Mouse (Mus musculus): ENCODE results near the gene Tspyl2.

DNA sequence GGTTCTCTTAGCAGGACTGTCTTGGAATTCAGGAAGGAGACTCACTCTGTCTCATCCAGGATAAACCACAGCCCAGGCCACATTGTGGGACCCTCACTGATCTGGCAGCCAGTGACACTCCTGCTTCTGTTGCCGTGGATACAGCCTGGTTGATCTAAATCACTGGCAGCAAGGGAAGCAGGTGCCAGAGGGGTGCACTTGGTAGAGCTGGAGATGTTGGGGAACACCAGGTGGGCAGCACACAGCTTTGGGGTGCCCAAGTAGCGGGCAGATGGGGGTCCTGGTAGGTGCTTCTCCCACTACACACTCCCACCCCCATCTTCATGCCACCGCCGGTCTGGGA lies 25.8 kb upstream of the Tspyl2 start:
- TF ChIP-seq CTCF (IDR thresholded peaks at IDR 0.05) (no peak), EP300 (IDR thresholded peaks at IDR 0.05) (no peak)
